Mouse (Mus musculus): ENCODE measurements around the gene Rasef.

DNA sequence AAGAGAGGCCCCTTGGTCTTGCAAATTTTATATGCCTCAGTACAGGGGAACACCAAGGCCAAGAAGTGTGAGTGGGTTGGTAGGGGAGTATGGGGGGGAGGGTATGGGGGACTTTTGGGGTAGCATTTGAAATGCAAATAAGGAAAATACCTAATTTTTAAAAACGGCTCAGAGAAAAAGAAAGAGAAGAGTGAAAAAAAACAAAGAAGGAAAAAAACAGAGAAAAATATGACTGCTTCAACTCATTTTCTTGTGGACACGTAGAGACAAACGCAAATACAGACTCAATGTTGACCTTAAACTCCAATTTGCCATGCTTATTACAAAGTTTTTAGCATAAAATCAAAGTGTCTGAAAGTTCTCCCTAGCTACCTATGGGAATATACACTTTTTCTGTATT, 51.4 kb downstream of the Rasef start:
- no peak for TF ChIP-seq CTCF (IDR thresholded peaks at IDR 0.05; ENCODE audit: low read depth)
- no peak for TF ChIP-seq EP300 (optimal IDR thresholded peaks at IDR 0.05)

All from stomach, postnatal 0 days (tissue).